Mouse (Mus musculus) heart, postnatal 14 days (tissue): Measurements from ENCODE around the gene Lekr1. TPM values are rescaled to one million over a fixed set of nuclear protein-coding genes. Genes with fewer than 3 reads are reported as not detected.
"Not testable (repeated sequence)": the region's sequence is repeated elsewhere in the genome, so short reads cannot be mapped to it uniquely, and the experiment has no call there.

Source experiments
- DNase-seq, 2 experiments: peaks; one replicate each; pipeline ENCODE4 v3.0.0; 2021 to 2022
- intact Hi-C: fragments of 180-260 bp; cut with DNase I; formaldehyde crosslinking; loops from one replicate; pipeline ENCODE4 v1.15.1; 2025
- total RNA-seq, 2 experiments: library from RNA; stranded (reverse); gene quantifications; 2 replicates each; pipeline ENCODE4 v1.2.3; 2021

Lekr1 gene
- total RNA-seq, 2 experiments from 2014 or later: 3.1 to 3.3 TPM

DNA sequence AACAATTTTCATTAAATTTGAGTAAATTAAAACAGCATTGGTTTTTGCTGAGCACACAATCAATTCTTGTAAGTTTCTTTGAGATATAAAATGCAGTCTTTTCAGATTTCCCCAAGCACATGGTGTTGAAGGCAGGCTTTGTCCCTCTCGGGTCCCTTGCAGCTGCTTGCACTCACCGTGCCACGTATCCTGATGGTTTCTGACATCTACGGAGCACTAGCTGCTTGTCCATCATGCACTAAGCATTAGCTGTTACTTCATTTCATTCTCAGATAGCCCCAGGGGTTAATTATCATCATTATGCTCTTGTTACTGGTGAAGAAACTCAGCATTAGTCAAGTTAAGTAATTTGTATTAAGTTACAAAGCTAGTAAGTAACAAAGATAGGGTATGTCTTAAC, 78.9 kb downstream of the Lekr1 start:
- no peak for DNase-seq
- intact Hi-C loops: no loop called here

DNA sequence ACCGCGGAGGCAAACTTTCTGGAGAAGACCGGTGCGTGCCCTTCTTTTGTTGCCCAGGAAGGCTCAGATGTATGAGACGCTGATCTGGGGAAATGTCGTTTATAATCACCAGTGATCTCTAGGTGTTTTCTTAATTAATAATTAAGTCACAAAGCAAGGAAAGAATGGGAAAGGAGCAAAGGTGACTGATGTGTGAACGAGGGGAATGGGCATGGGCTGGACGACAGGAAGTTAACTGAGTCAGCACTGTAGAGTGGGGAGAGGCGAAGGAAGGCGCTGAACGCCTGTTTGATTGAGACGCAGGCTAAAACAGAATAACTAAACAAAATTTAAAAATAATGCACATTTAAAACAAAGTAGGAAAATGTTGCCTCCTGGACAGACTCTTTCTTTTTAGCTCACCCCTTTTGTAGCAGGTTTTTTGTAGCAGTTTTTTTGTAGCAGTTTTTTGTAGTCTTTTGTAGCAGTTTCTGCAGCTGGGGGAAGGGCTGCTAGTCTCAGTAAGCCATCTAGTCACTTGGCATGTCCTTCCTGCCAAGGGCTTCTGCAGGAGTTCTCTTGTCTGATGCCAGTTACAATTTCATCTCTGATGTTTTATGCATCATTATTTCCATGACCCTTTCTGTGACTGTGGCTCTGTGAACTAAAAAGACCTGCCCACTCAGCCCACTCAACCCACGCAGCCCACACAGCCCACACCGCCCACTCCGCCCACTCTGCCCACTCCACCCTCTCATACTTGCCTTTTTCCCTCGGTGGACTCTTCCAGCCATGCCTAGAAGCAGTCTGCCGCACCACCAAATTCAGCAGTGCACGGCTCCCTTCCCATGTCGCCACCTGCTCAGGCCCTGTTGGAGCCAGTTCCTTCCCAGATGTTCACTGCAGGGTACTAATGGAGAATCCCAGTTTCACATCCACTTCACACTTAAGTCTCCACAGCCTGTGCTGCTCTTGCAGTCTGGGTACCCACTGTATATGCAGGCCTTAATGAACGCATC, 98.8 kb downstream of the Lekr1 start:
- no peak for DNase-seq
- intact Hi-C loops: no loop called here

DNA sequence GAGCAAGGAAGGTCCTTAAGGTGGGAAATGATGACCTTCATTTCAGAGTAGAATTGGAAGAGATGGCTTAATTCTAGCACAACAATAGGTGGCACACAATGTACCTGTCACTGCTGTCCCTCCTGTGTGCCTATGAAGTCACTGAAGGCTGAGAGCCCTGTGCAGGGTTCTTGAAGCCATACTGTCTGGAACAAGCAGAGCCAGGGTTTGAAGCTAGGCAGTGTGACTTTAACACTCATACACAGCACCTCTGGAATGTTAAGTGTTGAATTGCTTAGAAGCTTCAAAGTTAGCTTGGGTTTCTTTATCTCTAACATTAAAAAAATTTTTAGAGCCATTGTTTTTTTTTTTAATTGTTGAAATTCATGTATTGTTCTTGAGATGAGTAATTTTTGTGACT, 100.4 kb downstream of the Lekr1 start:
- intact Hi-C loops: no loop called here
- DNase-seq: no peak

DNA sequence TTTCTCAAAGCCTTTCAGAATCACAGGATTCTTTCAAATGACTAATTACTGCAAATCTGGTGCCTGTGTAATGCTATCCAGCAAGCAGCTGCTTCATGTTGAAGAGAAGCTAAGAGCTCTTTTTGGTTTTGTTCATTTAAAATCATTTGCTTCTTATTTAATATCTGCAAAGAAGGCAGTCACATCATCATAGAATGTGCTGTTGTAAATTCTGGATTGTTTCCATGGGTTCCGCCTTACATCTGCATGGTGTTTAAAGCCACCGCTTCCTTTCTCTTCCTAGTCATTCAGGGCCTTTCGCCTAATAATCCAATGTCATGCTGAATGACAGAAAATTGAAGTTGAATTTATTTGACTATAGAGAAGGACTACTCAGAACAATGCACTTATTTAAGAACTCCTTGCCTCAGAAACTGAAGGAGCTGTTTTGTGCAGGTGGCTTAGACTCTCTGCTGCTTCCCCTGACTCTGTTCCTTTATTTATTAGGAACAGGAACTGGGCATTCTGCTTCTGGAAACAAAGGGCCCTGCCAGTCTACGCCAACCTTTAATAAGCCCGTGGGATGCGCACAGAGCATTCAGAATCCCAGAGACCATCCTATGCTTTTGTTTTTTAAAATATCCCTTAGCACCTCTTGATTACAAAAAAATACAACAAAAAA, 101.3 kb downstream of the Lekr1 start:
- intact Hi-C loops: no loop called here
- DNase-seq: no peak

DNA sequence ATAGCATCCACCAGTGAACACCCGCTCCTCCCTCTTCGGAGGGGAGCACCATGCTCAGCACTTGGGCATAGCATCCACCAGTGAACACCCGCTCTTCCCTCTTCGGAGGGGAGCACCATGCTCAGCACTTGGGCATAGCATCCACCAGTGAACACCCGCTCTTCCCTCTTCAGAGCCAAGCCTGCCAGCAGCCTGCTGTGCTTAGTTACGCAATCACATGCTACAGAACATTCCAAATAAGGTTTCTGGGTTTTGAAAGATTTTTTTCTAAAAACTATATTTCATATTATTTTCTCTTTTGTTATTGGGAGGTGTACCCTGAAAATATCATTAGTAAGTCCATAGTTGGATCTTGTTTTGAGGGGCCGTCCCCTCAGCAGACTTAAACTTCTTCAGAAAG, 103.6 kb downstream of the Lekr1 start:
- DNase-seq, intact Hi-C loops: not testable (repeated sequence)

DNA sequence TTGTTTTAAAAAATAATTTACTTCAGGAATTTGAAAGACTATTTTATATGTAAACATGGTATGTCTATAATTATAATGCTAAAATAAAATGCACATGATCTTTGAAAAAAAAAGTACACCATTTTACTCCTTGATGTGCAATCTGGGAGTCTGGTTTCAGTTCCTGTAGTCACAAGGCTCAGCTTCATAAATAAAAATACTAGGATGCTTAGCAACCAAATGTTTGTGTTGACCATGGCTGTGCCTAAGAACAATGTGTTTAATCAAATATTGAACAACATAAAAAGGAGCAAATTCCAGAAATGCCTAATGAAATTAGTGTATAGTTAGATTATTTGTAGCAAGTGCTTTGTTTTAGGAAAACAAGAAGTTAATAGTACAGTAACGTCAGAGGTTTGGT, 107.9 kb downstream of the Lekr1 start:
- intact Hi-C loops: no loop called here
- DNase-seq: no peak

DNA sequence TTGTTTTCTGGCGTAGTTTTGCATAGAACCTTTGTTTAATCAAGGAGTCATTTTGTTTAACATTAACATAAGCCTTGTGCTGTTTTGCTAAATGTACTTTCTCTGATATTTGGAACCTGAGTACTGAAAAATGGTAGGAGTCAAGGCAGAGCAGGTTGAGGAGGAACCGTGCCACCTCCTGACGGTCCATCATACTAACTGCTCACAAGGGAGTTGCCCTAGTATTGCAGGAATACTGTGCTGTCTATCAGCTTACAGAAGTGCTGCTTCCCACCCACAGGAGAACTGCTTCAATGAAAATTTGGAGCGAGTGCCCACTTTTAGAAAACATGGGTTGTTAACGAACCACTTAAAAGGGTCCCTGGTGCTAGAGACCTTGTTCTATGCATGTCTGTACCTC, 109.1 kb downstream of the Lekr1 start:
- intact Hi-C loops: no loop called here
- DNase-seq: no peak

DNA sequence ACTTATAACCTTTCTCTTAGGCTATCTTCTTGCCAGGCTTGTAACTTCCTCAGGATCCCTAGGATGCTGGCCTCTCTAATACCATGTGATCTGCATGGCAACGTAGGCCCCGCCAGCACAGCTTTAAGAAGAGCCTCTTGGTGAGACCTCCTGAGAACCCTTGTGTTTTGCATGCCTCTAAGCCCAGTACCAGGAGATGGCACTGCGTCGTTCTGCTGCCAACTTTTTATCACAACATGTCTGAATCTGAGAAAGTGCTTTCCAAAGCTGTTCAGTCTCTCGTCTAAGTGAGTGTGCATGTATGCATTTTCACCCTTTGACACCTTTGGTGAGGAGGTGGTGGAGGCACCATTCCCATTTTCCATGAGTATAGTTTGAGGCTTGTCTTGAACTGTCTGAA, 116.2 kb downstream of the Lekr1 start:
- DNase-seq: no peak
- intact Hi-C loops: no loop called here

DNA sequence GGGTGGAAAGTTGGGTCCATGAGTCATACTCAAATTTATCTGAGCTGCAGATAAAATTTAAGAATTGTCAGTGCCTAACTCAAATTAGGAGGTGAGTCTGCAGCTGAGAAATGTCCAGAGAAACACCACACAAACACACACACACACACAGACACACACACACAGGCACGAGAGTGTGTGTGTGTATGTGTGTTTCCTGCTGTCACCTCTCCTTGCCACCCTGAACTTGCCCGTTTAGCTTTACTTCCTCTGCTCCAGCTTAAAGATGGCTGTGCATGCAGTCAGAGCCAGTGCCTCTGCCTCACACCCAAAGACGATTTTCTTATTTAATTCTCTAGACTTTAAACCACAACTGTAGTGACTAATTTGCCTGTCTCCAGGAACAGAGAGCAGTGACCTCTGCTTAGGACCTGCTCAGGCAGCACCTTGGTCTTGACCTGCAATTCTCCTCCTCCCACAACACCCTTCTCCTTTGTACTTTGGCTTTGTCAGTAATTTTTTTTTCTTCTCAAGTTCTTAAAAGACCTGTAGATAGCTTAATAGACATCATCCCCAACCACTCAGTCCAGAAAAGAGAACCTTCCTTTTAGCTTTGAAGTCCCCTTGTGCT, 124.2 kb downstream of the Lekr1 start:
- intact Hi-C loops: no loop called here
- no peak for DNase-seq

DNA sequence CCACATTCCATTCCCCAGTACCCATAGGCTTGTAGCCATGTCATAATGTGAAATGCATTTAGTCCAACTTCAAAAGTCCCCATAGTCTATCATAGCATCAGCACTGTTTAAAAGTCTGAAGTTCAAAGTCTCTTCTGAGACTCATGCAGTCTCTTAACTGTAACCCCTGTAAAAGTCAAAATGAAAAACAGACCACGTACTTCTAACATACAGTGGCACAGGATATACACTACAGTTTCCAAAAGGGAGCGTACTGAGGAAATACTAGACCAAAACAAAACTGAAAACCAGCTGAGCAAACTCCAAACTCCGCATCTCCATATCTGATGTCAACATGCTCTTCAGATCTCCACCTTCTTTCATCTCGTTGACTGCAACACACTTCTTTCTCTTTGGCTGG, 127.5 kb downstream of the Lekr1 start:
- DNase-seq: no peak
- intact Hi-C loops: no loop called here

DNA sequence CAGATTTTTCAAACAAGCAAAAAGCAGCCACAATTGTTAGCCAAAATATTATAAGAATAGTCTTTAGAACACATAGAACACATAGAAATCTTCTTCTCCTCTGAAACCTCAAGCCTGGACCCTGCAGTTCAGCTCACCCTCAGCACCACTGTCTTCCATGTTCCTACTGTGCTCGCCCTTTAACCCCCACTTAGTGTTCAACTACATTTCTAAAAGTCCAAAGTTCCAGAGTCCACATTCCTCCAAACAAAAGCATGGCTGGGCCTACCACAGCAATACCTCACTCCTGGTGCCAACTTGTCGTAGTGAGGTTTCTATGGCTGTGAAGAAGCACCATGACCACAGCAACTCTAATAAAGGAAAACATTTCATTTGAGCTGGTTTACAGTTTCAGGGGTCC, 128.7 kb downstream of the Lekr1 start:
- no peak for DNase-seq
- intact Hi-C loops: no loop called here

DNA sequence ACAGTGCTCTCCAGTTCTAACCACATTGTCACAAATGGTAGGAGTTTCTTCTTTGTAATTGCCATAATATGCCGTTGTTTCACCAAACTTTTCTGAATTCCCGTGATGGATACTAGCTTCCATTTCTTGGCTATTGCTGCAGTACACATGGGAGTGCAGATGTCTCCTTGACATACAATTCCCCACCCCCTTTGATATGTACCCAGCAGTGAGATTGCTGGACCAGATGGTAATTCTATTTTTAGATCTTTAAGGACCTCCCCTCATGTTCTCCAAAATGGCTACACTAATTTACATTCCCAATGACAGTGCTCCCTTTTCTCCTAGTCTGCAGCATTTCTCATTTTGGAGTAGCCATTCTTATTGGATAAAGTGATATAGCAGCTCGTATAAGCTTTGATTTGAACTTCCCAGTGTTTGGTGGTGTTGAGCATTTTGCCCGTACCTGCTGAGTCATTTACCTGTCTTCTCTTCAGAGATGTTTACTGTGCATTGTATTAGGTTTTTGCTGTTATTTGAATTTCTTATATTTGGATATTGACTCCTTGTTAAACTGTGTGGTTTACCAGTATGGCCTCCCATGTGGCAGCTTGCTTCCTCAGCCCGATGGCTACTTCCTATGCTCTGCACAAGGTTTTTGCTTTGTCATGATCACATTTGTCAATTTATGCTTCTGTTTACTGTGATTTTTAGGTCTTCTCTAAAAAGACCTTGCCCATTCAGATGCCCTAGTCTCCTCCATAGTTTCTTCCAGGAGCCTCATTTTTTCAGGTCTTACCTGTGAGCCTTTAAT, 131.5 kb downstream of the Lekr1 start:
- no peak for DNase-seq
- intact Hi-C loops: no loop called here

DNA sequence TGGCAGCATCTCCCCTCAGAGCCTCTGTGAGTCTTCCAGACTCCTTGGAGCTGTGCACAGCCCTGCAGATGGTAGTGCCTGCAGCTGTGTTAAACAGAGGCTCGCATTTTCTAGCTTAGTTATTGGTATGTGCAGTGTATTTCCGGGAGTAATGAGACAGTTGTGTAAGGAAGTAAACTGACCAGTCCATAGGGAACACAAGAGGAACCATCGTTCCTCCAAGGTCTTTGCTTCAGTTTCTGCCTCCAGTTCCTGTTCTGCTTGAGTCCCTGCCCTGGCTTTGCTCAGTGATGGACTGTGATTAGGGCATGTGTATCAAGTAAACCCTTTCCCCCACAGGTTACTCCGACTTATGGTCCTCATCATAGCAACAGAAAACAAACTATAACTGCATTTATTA, 134.9 kb downstream of the Lekr1 start:
- intact Hi-C loops: no loop called here
- no peak for DNase-seq

DNA sequence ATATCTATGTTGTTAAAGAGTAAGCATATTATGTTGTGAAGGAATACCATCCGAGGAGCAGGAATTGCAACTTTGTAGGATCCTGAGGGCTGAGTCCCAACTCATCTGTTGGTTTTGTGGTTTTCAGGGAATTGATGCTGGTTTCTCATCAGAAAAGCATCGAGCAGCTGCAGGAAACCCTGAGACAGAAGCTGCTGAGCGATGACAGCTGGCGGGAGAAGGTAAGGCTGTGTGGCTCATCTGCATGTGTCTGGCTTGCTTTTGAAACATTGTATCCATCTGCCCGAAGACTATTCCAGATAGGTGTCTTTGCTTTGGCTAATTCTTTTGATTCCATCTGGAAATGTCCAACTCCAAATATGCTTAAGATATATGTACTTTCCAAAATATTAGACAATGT, 136.2 kb downstream of the Lekr1 start:
- intact Hi-C loops: no loop called here

DNA sequence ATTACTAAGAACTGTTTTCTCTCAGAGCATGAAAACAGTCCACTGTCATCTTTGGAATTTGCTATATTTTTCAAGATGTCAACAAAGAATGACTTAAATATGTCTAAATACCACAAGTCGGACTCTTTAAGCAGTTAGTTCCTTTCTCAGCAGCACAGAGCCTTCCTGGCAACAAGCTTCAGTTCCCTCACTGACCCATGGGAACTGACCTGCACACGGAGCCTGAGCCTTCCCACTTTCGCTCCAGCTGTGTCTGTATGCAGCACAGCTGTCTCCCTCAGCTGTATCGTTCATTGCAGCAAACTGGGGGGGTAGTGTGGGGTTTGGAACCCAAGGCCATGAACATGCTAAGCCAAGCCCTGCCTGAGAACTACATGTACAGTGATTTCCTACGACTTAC, 136.8 kb downstream of the Lekr1 start:
- peak; percentile 22 to 39 for DNase-seq
- intact Hi-C loops: no loop called here

More for the DNA sequence above, 136.2 kb downstream of the Lekr1 start:
- peak in 1 of 2 experiments; percentile 10 for DNase-seq

DNA sequence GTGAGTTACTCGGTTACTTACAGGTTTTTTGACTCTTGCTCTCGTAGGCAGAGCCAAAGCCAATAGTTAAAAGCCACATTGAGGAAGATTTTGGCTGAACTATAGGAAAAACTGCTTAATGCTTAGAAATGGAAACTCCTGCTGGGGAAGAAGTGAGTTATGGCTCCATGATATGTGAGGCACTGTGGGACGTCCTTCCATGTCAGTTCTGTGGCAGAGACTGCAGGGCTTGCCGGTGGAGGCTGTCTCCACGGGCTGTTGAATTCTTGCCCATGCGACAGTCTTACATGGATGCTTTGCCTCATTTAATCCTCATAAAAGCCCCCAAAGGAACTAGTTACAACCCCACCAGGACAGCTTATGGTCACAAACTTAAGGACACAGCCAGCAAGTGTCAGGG, 148.9 kb downstream of the Lekr1 start:
- DNase-seq: no peak
- intact Hi-C loops: no loop called here

DNA sequence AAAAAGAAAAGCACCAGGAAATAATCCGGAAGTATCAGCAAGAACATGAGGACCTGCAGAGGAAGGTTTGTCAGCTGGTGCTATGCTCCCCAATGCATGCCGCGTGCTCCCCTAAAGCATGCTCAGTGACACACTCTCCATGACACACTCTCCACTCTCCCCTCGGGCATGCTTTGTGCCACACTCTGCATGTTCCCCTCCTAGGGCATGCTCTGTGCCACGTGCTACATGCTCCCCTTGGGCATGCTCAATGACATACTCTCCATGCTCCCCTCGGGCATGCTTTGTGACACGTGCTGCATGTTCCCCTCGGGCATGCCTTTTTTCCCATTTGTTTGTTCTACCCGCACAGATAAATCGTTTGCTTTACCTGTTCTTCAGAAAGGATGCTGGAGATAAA, 150.0 kb downstream of the Lekr1 start:
- intact Hi-C loops: no loop called here
- DNase-seq: no peak

DNA sequence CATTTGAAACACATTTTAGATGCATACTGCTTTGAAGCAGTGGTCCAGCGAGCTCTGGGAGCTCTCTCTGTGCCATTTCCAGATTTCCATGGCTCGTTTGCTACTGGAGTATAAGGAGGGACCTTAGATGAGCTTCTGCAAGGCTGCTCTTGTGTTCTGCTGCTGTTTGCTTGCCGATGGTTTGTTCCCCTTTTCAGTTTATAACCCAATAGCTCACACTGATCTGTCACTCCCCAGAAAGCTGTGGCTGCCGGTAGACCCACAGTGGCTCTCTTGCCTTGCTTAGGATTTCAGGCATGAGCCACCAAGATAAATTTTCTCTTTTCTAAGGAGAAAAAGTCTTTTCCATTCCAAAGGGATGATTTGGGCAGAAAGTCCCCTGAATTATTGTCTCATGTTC, 152.6 kb downstream of the Lekr1 start:
- intact Hi-C loops: no loop called here
- no peak for DNase-seq

DNA sequence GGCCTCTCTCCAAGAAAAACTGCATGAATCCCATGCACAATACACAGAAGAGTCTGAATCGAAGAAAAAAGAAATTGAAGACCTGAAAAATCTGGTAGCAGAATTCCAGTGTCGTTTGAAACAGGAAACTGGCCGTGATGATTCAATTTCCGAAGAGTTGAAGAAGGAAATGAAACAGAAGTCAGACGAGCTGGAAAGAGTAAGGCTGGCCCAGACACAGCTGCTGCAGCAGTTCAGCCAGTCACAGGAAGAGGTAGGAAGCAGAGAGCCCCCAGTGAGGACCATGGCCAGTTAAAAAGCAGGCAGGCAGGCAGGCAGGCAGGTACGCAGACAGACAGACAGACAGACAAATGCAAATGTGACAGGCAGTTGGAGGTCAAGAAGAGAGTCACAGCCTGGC, 153.8 kb downstream of the Lekr1 start:
- intact Hi-C loops: no loop called here
- DNase-seq: no peak

DNA sequence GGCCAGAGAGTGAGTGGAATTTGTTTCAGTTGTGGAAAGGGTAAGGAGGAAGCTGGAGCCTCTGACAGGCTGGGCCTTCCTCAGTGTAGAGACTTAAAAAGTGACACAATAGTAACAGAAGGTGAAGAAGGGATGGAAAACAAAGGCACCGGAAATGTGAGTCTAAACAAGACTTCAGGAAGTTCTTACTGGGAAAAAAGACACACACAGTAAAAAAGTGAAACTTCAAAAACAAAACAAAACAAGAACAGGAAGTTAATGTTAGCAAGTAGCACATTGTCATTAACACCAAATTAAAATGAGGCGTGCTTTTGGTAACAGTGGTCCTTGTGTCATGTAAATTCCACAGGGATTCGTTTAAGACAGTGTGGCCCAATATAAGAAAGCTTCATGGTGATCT, 158.9 kb downstream of the Lekr1 start:
- DNase-seq: no peak
- intact Hi-C loops: no loop called here

DNA sequence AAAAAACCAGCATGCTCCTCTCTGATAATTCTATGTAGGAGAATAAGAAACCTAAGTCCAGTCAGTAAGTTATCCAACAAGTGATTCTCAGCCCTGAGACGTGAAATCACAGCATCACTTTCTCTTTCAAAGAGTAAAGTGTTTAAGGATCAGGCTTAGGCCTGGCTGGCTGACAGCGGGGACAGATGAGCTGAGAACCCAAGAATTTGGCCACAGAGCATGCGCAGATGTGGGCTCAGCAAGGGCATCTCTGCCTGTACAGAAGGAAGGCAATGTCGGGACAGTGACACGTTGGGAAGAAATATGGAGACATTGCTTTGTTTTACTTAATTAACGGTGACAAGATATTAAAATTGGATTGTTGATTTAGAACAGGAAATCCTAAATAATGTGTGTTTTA, 160.7 kb downstream of the Lekr1 start:
- DNase-seq: no peak
- intact Hi-C loops: no loop called here
